Mouse (Mus musculus) lung, embryonic 16.5 days (tissue): Measurements from ENCODE around the gene Ppm1l. TPM values are rescaled to one million over a fixed set of nuclear protein-coding genes. Genes with fewer than 3 reads are reported as not detected.

ENCODE experiments used
- ATAC-seq: fragments of 200-750 bp; cut with Nextera tagmentation; 2 replicates; pipeline ENCODE4 v1.8.0; 2017; ENCODE audit warnings: low read depth, mild to moderate bottlenecking, moderate library complexity
- H3K27ac ChIP-seq: fragments of 300-500 bp; sonication (generic); 2 replicates; pipeline ENCODE4 v1.5.1; 2014; ENCODE audit warnings: mild to moderate bottlenecking, control low read depth, low read length
- H3K27me3 ChIP-seq: fragments of 300-500 bp; sonication (generic); 2 replicates; pipeline ENCODE4 v1.6.1; 2014; ENCODE audit warnings: low read depth, low read length, mixed read lengths; ENCODE audit not compliant: control insufficient read depth, insufficient read depth
- H3K36me3 ChIP-seq: fragments of 300-500 bp; sonication (generic); 2 replicates; pipeline ENCODE4 v1.6.1; 2014; ENCODE audit warnings: low read length; ENCODE audit not compliant: control insufficient read depth, insufficient read depth
- H3K4me1 ChIP-seq: fragments of 300-500 bp; sonication (generic); replicated peaks from 2 replicates; pipeline ENCODE4 v1.6.1; 2014; ENCODE audit warnings: low read length, mixed read lengths; ENCODE audit not compliant: control insufficient read depth, insufficient read depth
- H3K4me2 ChIP-seq: fragments of 300-500 bp; sonication (generic); 2 replicates; pipeline ENCODE4 v1.6.1; 2014; ENCODE audit warnings: low read depth, low read length, control low read depth
- H3K4me3 ChIP-seq: fragments of 300-500 bp; sonication (generic); 2 replicates; pipeline ENCODE4 v1.5.1; 2014; ENCODE audit warnings: mild to moderate bottlenecking, low read length, control low read depth
- H3K9ac ChIP-seq: fragments of 300-500 bp; sonication (generic); 2 replicates; pipeline ENCODE4 v1.6.1; 2014; ENCODE audit warnings: low read length, control low read depth
- H3K9me3 ChIP-seq: fragments of 300-500 bp; sonication (generic); 2 replicates; pipeline ENCODE4 v1.6.1; 2016; ENCODE audit warnings: low read length; ENCODE audit not compliant: control insufficient read depth
- WGBS: fragments of 180-500 bp; shearing (Covaris S2); extraction: QIAGEN DNeasy Blood & Tissue Kit; methylation state at CpG from one replicate; pipeline ENCODE4 v1.1.7; 2014; 5-methylcytosine and 5-hydroxymethylcytosine counted together
- polyA plus RNA-seq: library from polyadenylated mRNA; unstranded; fragments of >200 nt; fragmentation: Nextera tagmentation; extraction: Ambion mirVana; gene quantifications from 2 replicates; pipeline ENCODE4 v1.2.1, GENCODE M21; 2015

Gene Ppm1l
- polyA plus RNA-seq, 1 experiment from 2014 or later: 6.0 TPM

DNA sequence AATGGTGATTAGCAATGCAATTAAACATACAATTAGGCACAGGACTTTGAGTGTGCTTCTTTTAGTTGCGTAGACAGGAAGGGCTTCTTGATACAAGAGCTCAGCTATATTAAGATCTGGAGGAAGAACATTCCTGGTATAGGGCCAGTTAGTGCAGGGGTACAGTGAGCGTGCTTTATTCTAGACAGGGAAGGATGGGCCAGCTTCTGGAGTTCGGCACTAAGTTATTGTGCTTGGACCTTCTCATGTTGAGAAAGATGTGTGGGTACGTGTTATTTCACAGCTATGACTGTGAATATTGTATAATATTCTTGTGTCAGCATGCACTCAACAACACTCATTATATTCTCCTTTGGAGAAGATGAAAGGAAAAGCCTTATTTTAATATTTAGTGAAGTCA is 29.9 kb downstream of the Ppm1l start:
- no peak for ATAC-seq
- WGBS: 89% methylated on average over 4 of the region's 4 CpGs
- H3K4me1 ChIP-seq: peaks cover 10% of the 10 kb centered on the region

DNA sequence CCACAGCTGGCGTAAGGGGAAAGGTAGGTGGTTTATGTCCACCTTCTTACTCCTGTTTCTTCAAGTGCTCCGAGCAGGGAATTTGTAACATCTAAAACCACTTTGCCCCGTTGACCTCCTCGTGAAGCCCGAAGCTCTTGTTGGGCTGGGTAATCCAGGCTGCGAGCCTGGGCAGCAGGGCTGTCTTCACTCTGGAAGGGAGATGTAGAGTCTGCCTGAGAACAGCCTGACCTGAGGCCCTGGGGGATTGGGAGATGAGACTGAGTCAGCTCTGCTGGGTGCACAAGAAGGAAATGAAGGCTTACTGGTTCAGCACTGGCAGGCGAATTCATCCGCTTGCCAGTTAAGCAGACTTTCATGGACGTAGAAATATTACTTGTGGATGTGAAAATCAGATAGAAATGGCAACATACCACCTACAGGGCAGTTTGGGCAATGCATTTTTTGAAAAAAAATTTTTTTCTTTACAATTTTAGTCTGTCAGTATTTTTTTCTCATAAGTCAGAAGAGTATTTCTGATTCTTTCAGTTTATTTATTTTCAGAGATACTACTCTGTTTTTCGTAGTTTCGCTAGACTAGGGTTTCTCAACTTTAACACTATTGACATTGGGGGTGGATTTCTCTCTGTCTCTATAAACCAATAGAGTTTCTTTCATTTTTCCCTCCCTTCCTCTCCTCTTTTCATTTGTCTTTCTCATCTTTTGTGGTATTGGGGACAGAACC is 31.7 kb downstream of the Ppm1l start:
- Histone ChIP-seq H3K36me3 (no peaks in the 10 kb centered on the region), H3K4me2 (no peak overlapping the region), H3K4me3 (no peak overlapping the region), H3K27ac (no peak overlapping the region), H3K4me1 (peaks cover 7% of the 10 kb centered on the region), H3K27me3 (no peaks in the 10 kb centered on the region), H3K9me3 (no peaks in the 10 kb centered on the region), H3K9ac (peak overlapping the region; percentile 3; the same call in 1 of the 2 replicates)
- 56% methylated on average over 11 of the region's 11 CpGs for WGBS
- no peak for ATAC-seq

More for the DNA sequence above, 29.9 kb downstream of the Ppm1l start:
- Histone ChIP-seq H3K4me3 (no peak overlapping the region), H3K27me3 (no peaks in the 10 kb centered on the region), H3K4me2 (no peak overlapping the region), H3K9me3 (no peaks in the 10 kb centered on the region), H3K9ac (no peak overlapping the region), H3K36me3 (no peaks in the 10 kb centered on the region), H3K27ac (no peak overlapping the region)

DNA sequence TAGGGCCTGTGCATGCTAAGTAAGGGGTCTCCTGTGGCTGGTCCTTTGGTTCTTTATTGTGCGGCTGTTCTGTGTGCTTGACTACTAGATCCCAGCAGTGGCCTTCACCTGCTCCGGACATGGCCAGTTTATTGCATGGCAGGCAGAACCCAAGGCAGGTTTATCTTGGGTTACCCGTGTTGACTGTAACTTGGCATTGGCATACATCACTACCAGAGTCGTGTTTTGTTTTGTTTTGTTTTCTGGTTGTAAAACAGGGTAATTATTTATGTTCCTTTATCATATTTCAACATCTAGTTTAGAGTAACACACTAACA is 32.2 kb downstream of the Ppm1l start:
- 68% methylated on average over 4 of the region's 4 CpGs for WGBS
- Histone ChIP-seq H3K4me1 (peaks cover 7% of the 10 kb centered on the region), H3K27me3 (no peaks in the 10 kb centered on the region), H3K9me3 (no peaks in the 10 kb centered on the region), H3K4me2 (no peak overlapping the region), H3K27ac (no peak overlapping the region), H3K4me3 (no peak overlapping the region), H3K36me3 (no peaks in the 10 kb centered on the region), H3K9ac (no peak overlapping the region)
- ATAC-seq: no peak

DNA sequence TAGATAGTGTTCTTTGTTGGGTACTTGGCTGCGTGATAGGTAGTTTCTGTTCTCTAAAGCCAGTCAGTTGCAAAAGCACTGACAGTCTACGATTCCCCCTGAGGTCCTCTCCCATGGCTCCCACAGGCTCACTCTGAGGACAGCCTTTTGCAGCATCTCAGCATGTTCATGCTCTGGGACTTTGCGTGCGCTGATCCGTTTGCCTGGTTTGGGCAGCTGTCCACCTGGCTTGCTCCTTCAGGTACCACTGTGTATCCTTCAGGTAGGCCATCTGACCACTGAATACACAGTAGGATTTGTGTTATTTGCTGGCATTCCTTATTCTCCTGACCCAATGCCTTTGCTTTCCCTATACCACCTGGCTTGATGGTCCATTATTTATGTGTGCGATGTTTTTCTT is 33.3 kb downstream of the Ppm1l start:
- Histone ChIP-seq H3K4me1 (peaks cover 7% of the 10 kb centered on the region), H3K27me3 (no peaks in the 10 kb centered on the region), H3K4me3 (no peak overlapping the region), H3K9me3 (no peaks in the 10 kb centered on the region), H3K27ac (no peak overlapping the region), H3K36me3 (no peaks in the 10 kb centered on the region), H3K9ac (no peak overlapping the region), H3K4me2 (no peak overlapping the region)
- ATAC-seq: no peak
- 95% methylated on average over 6 of the region's 6 CpGs for WGBS

DNA sequence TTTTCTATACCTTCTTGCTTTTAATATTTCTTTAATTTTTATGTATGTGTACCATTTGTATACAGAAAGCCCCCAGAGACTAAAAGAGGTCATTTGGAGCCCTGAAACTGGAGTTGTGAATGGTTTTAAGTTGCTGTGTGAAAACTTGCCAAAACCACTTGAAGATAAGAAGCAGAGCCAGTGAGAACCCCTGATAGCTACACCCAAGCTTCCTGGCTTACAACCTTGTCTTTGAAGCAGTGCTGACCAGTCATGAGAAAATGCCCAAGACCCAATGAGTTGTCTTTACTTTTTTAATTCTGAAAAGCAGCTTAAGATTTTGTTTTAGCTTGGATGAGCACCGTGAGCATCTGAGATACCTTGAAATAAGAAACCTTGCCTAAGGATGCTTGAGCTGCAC is 35.5 kb downstream of the Ppm1l start:
- Histone ChIP-seq H3K9ac (no peak overlapping the region), H3K4me3 (no peak overlapping the region), H3K9me3 (no peaks in the 10 kb centered on the region), H3K4me1 (peaks cover 7% of the 10 kb centered on the region), H3K27me3 (no peaks in the 10 kb centered on the region), H3K36me3 (no peaks in the 10 kb centered on the region), H3K27ac (0 out of 2 replicates have a peak overlapping the region, but pooled peaks have one; percentile 39), H3K4me2 (no peak overlapping the region)
- peak; percentile 83 for ATAC-seq
- WGBS: 53% methylated on average over 1 of the region's 1 CpGs

DNA sequence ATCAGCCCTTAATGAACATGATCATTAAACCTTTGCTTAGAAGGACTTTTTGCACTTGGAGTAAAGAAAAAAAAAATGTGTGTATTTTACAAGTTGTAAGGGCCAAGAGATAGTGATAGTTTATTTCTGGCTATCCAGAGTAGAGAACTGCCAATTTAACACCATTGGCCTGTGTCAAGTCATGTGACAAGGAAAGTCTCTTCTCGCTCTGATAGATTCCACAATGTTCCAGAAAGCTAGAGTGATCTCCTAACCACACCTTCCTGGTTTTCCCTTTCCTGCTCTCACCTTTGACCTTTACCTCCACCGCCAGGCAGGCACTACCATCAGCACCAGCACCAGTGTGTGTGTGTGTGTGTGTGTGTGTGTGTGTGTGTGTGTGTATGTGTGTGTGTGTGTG is 38.0 kb downstream of the Ppm1l start:
- no peaks in the 10 kb centered on the region for H3K36me3 ChIP-seq
- H3K4me3 ChIP-seq: no peak overlapping the region
- H3K4me1 ChIP-seq: peaks cover 4% of the 10 kb centered on the region
- H3K9me3 ChIP-seq: no peaks in the 10 kb centered on the region
- no peak for ATAC-seq
- no peak overlapping the region for H3K9ac ChIP-seq
- no peaks in the 10 kb centered on the region for H3K27me3 ChIP-seq
- 77% methylated on average over 2 of the region's 2 CpGs for WGBS
- H3K4me2 ChIP-seq: no peak overlapping the region
- no peak overlapping the region for H3K27ac ChIP-seq

DNA sequence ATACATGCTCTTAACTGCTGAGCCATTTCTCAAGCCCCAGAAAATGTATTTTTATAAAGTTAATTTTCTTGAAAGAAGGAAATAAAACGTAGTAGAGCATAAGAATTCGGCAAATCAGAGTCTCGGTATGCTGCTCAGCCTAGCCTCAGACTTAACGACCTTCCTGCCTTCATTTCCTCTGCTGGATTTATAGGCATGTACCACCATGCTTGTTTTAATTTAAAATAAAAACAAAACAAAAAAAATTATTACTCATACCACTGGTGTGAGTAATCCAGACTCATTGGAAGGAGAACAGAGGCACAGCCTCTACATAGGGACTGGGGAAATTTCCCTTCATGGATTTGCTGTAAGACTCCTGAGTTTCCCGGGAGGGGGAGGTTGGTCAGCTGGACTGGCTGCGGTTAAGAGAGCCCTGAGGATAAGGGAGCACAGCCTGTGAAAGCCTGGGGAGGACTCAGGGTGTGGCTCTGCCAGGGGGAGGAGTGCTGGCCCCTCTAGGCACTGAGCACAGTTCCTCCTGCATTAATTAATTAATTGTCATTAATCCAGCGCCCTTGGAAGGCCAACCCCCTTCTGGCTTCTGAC is 39.5 kb downstream of the Ppm1l start:
- no peak for ATAC-seq
- Histone ChIP-seq H3K9ac (no peak overlapping the region), H3K9me3 (no peaks in the 10 kb centered on the region), H3K36me3 (no peaks in the 10 kb centered on the region), H3K27ac (no peak overlapping the region), H3K4me2 (no peak overlapping the region), H3K4me1 (peaks cover 4% of the 10 kb centered on the region), H3K27me3 (no peaks in the 10 kb centered on the region), H3K4me3 (no peak overlapping the region)
- WGBS: 73% methylated on average over 7 of the region's 7 CpGs

DNA sequence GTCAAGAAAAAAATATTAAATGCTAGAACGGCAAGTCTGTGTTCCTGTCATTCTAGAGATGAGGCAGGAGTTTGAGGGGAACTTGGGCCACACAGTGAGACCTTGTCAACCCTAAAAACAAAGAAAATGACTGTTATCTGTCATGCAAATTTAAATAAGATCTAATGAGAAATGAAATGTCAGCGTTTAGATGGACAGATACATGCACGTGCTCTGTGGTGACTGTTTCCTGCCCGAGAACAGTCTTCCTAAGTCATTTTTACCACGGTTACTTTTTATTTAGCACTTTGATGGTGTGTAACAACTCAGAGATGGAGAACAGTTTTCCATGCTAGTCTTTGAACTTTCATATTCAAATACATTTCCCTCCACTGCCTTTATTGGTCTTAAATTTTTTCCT is 40.1 kb downstream of the Ppm1l start:
- ATAC-seq: no peak
- WGBS: 73% methylated on average over 5 of the region's 5 CpGs
- Histone ChIP-seq H3K27me3 (no peaks in the 10 kb centered on the region), H3K27ac (no peak overlapping the region), H3K4me2 (no peak overlapping the region), H3K4me3 (no peak overlapping the region), H3K4me1 (peaks cover 4% of the 10 kb centered on the region), H3K36me3 (no peaks in the 10 kb centered on the region), H3K9ac (no peak overlapping the region), H3K9me3 (no peaks in the 10 kb centered on the region)

DNA sequence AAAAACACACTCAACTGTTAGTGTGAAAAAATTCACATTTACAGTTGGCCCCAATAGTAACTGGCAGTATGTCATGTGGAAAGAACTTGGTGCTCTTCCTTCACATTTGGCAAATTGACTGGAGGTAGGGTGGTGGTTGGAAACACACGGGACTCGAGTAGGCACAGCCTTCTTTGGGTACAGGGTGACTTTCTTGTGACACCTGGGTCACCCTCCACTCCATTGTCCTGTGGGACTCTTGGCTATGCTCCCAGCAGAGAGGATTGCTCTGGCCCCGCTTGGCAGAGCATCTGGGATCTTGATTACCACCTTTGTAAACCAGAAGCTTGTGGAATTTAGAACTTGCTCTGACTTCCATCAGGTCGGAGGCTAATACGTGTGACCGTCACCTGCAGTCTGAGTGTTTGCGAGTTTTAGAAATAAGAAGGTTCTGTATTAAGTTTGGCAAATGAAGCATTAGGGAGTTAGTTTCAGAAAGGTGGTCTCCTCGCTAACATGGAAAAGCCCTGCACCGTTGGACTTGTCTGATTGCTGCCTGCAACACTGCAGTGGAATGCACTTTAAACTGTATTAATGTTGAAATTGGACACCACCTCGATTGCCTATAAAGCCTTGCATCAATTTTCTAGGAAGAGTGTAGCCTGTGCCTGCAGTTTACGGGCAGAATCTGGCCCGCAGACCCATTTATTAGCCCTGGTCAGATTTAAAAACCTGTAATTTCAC is 41.4 kb downstream of the Ppm1l start:
- H3K27ac ChIP-seq: no peak overlapping the region
- H3K4me3 ChIP-seq: no peak overlapping the region
- H3K4me2 ChIP-seq: no peak overlapping the region
- H3K9ac ChIP-seq: no peak overlapping the region
- no peak for ATAC-seq
- no peaks in the 10 kb centered on the region for H3K27me3 ChIP-seq
- H3K4me1 ChIP-seq: no peaks in the 10 kb centered on the region
- H3K9me3 ChIP-seq: no peaks in the 10 kb centered on the region
- no peaks in the 10 kb centered on the region for H3K36me3 ChIP-seq
- 70% methylated on average over 12 of the region's 12 CpGs for WGBS
